Mouse (Mus musculus): Measurements from ENCODE around the gene Zfp735.

Zfp735 gene

GRCm38 (mm10) chr11:73688478-73688877 lies at the start of gene Zfp735:
Zfp735 (plus strand) TSS chr11:73688778.
- no peak for DNase-seq (ENCODE audit: low read depth)

- DNase-seq (ENCODE audit: low read depth), result no peak
Measured at GRCm38 (mm10) chr11:73759115-73759514, 70.5 kb downstream of the Zfp735 start.
